Comparison of ENCODE assay signal across 15 mouse cellular contexts in genomic region chr16:95004599-95004998, GRCm38 (mm10). TPM values are rescaled to one million over a fixed set of nuclear protein-coding genes. Genes with fewer than 3 reads are reported as not detected.
DNase-seq lines count a peak whose midpoint lies in the region; ATAC-seq and TF ChIP-seq lines count a peak whose summit lies in the region.
"Had no signal": no experiment of that assay in that cellular context is flagged by ENCODE, and none has a peak within 500 bp of the region (broad histone marks: within the 10 kb centered on the region; RNA-seq: fewer than 3 reads in every experiment).

No protein-coding gene starts in this region.

- DNase-seq in intestine, embryonic 14.5 days (ENCODE audit: low spot score): peak; percentile 67
- peak; percentile 64 for DNase-seq in MEL (ENCODE audit: low read depth, low spot score)
- peak; percentile 45 for DNase-seq in embryo, embryonic 9.5 days (ENCODE audit: extremely low spot score)
- DNase-seq in midbrain, postnatal 0 days (ENCODE audit: low spot score): no peak
- no peak for DNase-seq in layer of hippocampus, adult 8-10 months (ENCODE audit: low spot score in 2 of 2)
- DNase-seq: liver, postnatal 0 days had no signal

- no peak for TF ChIP-seq EP300 in MEL (IDR thresholded peaks at IDR 0.05; ENCODE audit: low read depth in 1 of 2, low read length in 2 of 2)

- no peak for TF ChIP-seq POLR2A in MEL (IDR thresholded peaks at IDR 0.05; ENCODE audit: control insufficient read depth in 1 of 2, insufficient read depth in 1 of 2, low read depth in 1 of 2, low read length in 2 of 2, poor library complexity in 1 of 2)

- no peaks in the 10 kb centered on the region for H3K36me3 ChIP-seq in intestine, embryonic 14.5 days (ENCODE audit: control insufficient read depth, insufficient read depth, low read length)
- H3K36me3 ChIP-seq in intestine, postnatal 0 days (ENCODE audit: control insufficient read depth, insufficient read depth): no peaks in the 10 kb centered on the region
- H3K36me3 ChIP-seq in MEL (ENCODE audit: control insufficient read depth in 1 of 2, insufficient read depth in 2 of 2, low read length in 2 of 2): peaks cover 0 to 2% of the 10 kb centered on the region in 2 experiments; a peak in 2 of 4 replicates
- H3K36me3 ChIP-seq in midbrain, postnatal 0 days (ENCODE audit: insufficient read depth, low read length): no peaks in the 10 kb centered on the region
- no peaks in the 10 kb centered on the region for H3K36me3 ChIP-seq in forebrain, embryonic 15.5 days
- H3K36me3 ChIP-seq in heart, embryonic 12.5 days: no peaks in the 10 kb centered on the region
- H3K36me3 ChIP-seq: embryonic facial prominence, embryonic 12.5 days had no signal

- no peak overlapping the region for H3K27ac ChIP-seq in intestine, embryonic 14.5 days (ENCODE audit: low read depth)
- no peak overlapping the region for H3K27ac ChIP-seq in intestine, postnatal 0 days (ENCODE audit: low read depth, low read length)
- H3K27ac ChIP-seq in MEL (ENCODE audit: control insufficient read depth, low read depth, low read length): no peak overlapping the region
- peak overlapping the region; percentile 43; the same call in 1 of the 2 replicates for H3K27ac ChIP-seq in midbrain, postnatal 0 days (ENCODE audit: low read depth, low read length)
- no peak overlapping the region for H3K27ac ChIP-seq in forebrain, embryonic 15.5 days (replicated peaks)
- H3K27ac ChIP-seq in heart, embryonic 12.5 days (ENCODE audit: poor library complexity, severe bottlenecking): no peak overlapping the region
- H3K27ac ChIP-seq: embryonic facial prominence, embryonic 12.5 days; hindbrain, postnatal 0 days had no signal

- H3K9me3 ChIP-seq in intestine, embryonic 14.5 days (ENCODE audit: control insufficient read depth, low read length): no peaks in the 10 kb centered on the region
- H3K9me3 ChIP-seq in intestine, postnatal 0 days (ENCODE audit: control insufficient read depth): no peaks in the 10 kb centered on the region
- no peaks in the 10 kb centered on the region for H3K9me3 ChIP-seq in MEL (replicated peaks; ENCODE audit: insufficient read depth, low read length)
- H3K9me3 ChIP-seq in midbrain, postnatal 0 days (ENCODE audit: low read length): no peaks in the 10 kb centered on the region
- no peaks in the 10 kb centered on the region for H3K9me3 ChIP-seq in forebrain, embryonic 15.5 days
- no peaks in the 10 kb centered on the region for H3K9me3 ChIP-seq in heart, embryonic 12.5 days (replicated peaks)
- H3K9me3 ChIP-seq: embryonic facial prominence, embryonic 12.5 days had no signal

- no peak for ATAC-seq in intestine, embryonic 14.5 days (replicated peaks; ENCODE audit: low FRiP score, low TSS enrichment, low read depth)
- ATAC-seq in intestine, postnatal 0 days: no peak
- ATAC-seq in midbrain, postnatal 0 days (ENCODE audit: low FRiP score): no peak
- no peak for ATAC-seq in forebrain, embryonic 15.5 days (replicated peaks)
- no peak for ATAC-seq in heart, embryonic 12.5 days (ENCODE audit: insufficient number of reproducible peaks, low FRiP score)
- ATAC-seq: hindbrain, postnatal 0 days; liver, postnatal 0 days had no signal

- no peak overlapping the region for H3K9ac ChIP-seq in intestine, embryonic 14.5 days (ENCODE audit: low read length)
- no peak overlapping the region for H3K9ac ChIP-seq in intestine, postnatal 0 days (ENCODE audit: low read depth, low read length)
- no peak overlapping the region for H3K9ac ChIP-seq in MEL (ENCODE audit: control insufficient read depth, low read depth, low read length, poor library complexity, severe bottlenecking)
- no peak overlapping the region for H3K9ac ChIP-seq in midbrain, postnatal 0 days (replicated peaks; ENCODE audit: low read length, poor library complexity, severe bottlenecking)
- no peak overlapping the region for H3K9ac ChIP-seq in forebrain, embryonic 15.5 days (replicated peaks)
- no peak overlapping the region for H3K9ac ChIP-seq in heart, embryonic 12.5 days
- H3K9ac ChIP-seq: embryonic facial prominence, embryonic 12.5 days; liver, postnatal 0 days had no signal

- H3K4me3 ChIP-seq in intestine, embryonic 14.5 days (ENCODE audit: low read depth, low read length): no peak overlapping the region
- H3K4me3 ChIP-seq in intestine, postnatal 0 days (ENCODE audit: low read depth, low read length): no peak overlapping the region
- H3K4me3 ChIP-seq in MEL (ENCODE audit: control insufficient read depth in 1 of 2, insufficient read depth in 1 of 2, low read depth in 2 of 2, low read length in 2 of 2): no peak overlapping the region
- H3K4me3 ChIP-seq in midbrain, postnatal 0 days (ENCODE audit: low read depth, low read length): no peak overlapping the region
- H3K4me3 ChIP-seq in forebrain, embryonic 15.5 days: no peak overlapping the region
- H3K4me3 ChIP-seq in heart, embryonic 12.5 days: no peak overlapping the region
- H3K4me3 ChIP-seq: embryonic facial prominence, embryonic 12.5 days had no signal

- no peak overlapping the region for H3K4me2 ChIP-seq in intestine, embryonic 14.5 days (ENCODE audit: low read length)
- H3K4me2 ChIP-seq in intestine, postnatal 0 days (replicated peaks; ENCODE audit: low read depth): no peak overlapping the region
- no peak overlapping the region for H3K4me2 ChIP-seq in midbrain, postnatal 0 days (ENCODE audit: low read depth, low read length, poor library complexity, severe bottlenecking)
- no peak overlapping the region for H3K4me2 ChIP-seq in forebrain, embryonic 15.5 days (replicated peaks)
- no peak overlapping the region for H3K4me2 ChIP-seq in heart, embryonic 12.5 days
- H3K4me2 ChIP-seq: embryonic facial prominence, embryonic 12.5 days had no signal

- WGBS in intestine, embryonic 14.5 days: 28% methylated on average over 8 of the region's 8 CpGs
- WGBS in intestine, postnatal 0 days: 27% methylated on average over 8 of the region's 8 CpGs
- WGBS in midbrain, postnatal 0 days: 20% methylated on average over 8 of the region's 8 CpGs
- 35% methylated on average over 8 of the region's 8 CpGs for WGBS in forebrain, embryonic 15.5 days
- WGBS in heart, embryonic 12.5 days: 29% methylated on average over 8 of the region's 8 CpGs

- no peaks in the 10 kb centered on the region for H3K27me3 ChIP-seq in intestine, embryonic 14.5 days (replicated peaks; ENCODE audit: control insufficient read depth, insufficient read depth, low read length)
- H3K27me3 ChIP-seq in intestine, postnatal 0 days (replicated peaks; ENCODE audit: control insufficient read depth, insufficient read depth, low read length): no peaks in the 10 kb centered on the region
- peaks cover 0 to 4% of the 10 kb centered on the region in 2 experiments; a peak in 1 of 4 replicates for H3K27me3 ChIP-seq in MEL (ENCODE audit: control insufficient read depth in 1 of 2, insufficient read depth in 2 of 2, low read length in 2 of 2)
- no peaks in the 10 kb centered on the region for H3K27me3 ChIP-seq in midbrain, postnatal 0 days (ENCODE audit: insufficient read depth, low read length)
- no peaks in the 10 kb centered on the region for H3K27me3 ChIP-seq in forebrain, embryonic 15.5 days
- peaks cover 9% of the 10 kb centered on the region for H3K27me3 ChIP-seq in heart, embryonic 12.5 days (replicated peaks)
- H3K27me3 ChIP-seq: embryonic facial prominence, embryonic 12.5 days had no signal

- TF ChIP-seq CTCF in intestine, postnatal 0 days (IDR thresholded peaks at IDR 0.05; ENCODE audit: low read depth): no peak
- TF ChIP-seq CTCF in MEL (IDR thresholded peaks at IDR 0.05 in 2 of 3, conservative IDR thresholded peaks at IDR 0.05 in 1 of 3; ENCODE audit: control insufficient read depth in 1 of 3, insufficient read depth in 1 of 3, low read depth in 2 of 3, low read length in 3 of 3, poor library complexity in 1 of 3, severe bottlenecking in 1 of 3): no peak
- TF ChIP-seq CTCF in midbrain, postnatal 0 days (IDR thresholded peaks at IDR 0.05): no peak

- no peaks in the 10 kb centered on the region for H3K79me2 ChIP-seq in MEL (ENCODE audit: control insufficient read depth, insufficient read depth, low read length, poor library complexity)

- no peak for TF ChIP-seq RAD21 in MEL (IDR thresholded peaks at IDR 0.05; ENCODE audit: low read depth, low read length)

- H3K4me1 ChIP-seq in intestine, embryonic 14.5 days (replicated peaks; ENCODE audit: control insufficient read depth, insufficient read depth, low read length): no peaks in the 10 kb centered on the region
- no peaks in the 10 kb centered on the region for H3K4me1 ChIP-seq in intestine, postnatal 0 days (replicated peaks; ENCODE audit: control insufficient read depth, insufficient read depth, low read length)
- H3K4me1 ChIP-seq in MEL (ENCODE audit: control insufficient read depth in 1 of 2, insufficient read depth in 2 of 2, low read length in 2 of 2): peaks cover 0 to 2% of the 10 kb centered on the region in 2 experiments; a peak in 2 of 4 replicates
- peaks cover 3% of the 10 kb centered on the region; the same call in 1 of the 2 replicates for H3K4me1 ChIP-seq in midbrain, postnatal 0 days (ENCODE audit: insufficient read depth, low read length)
- H3K4me1 ChIP-seq in forebrain, embryonic 15.5 days: no peaks in the 10 kb centered on the region
- H3K4me1 ChIP-seq in heart, embryonic 12.5 days (replicated peaks): no peaks in the 10 kb centered on the region
- H3K4me1 ChIP-seq: embryonic facial prominence, embryonic 12.5 days had no signal

TF ChIP-seq in MEL, 35 proteins besides CTCF, POLR2A, EP300 and RAD21 (continues in another document):
- TF ChIP-seq MAX (IDR thresholded peaks at IDR 0.05; ENCODE audit: low read length): no peak
- TF ChIP-seq USF2 (IDR thresholded peaks at IDR 0.05; ENCODE audit: borderline replicate concordance in 1 of 2, insufficient read depth in 1 of 2, low read depth in 1 of 2, low read length in 2 of 2): no peak
- TF ChIP-seq ETS1 (IDR thresholded peaks at IDR 0.05; ENCODE audit: low read depth, low read length): no peak
- TF ChIP-seq ZNF384 (IDR thresholded peaks at IDR 0.05; ENCODE audit: low read depth, low read length): no peak
- TF ChIP-seq SIN3A (IDR thresholded peaks at IDR 0.05; ENCODE audit: low read length): no peak
- TF ChIP-seq E2F4 (IDR thresholded peaks at IDR 0.05; ENCODE audit: borderline replicate concordance, low read depth, low read length): no peak
- no peak for TF ChIP-seq MXI1 (IDR thresholded peaks at IDR 0.05; ENCODE audit: low read depth, low read length)

RNA-seq across cellular contexts. Expression of gene Kcnj6, which starts 7.1 kb away (rescaled TPM):
- 0.08 and 0.22 TPM in 2 replicates for polyA plus RNA-seq in intestine, embryonic 14.5 days (2014; fragmentation: Nextera tagmentation; extraction: Ambion mirVana)
- polyA plus RNA-seq in intestine, postnatal 0 days (2015; fragmentation: Nextera tagmentation; extraction: Ambion mirVana): not detected in 2 replicates
- not detected in 2 replicates for total RNA-seq in MEL (2012; rRNA removed)
- polyA plus RNA-seq in MEL (2012; ENCODE audit: insufficient read depth in 1 of 2, insufficient read length in 2 of 2, low read depth in 1 of 2, low replicate concordance in 2 of 2, missing spikeins in 1 of 2): not detected
- 12.9 and 14.7 TPM in 2 replicates for total RNA-seq in midbrain, postnatal 0 days (2014; rRNA removed)
- 2.2 and 3.2 TPM in 2 replicates for polyA plus RNA-seq in midbrain, postnatal 0 days (2015; fragmentation: Nextera tagmentation; extraction: Ambion mirVana)
- total RNA-seq in layer of hippocampus, adult 8-10 months (2022): 100 to 1,000 TPM in 3 of 4 experiments, 10 to 100 TPM in 1; 96.6 to 128 (median 116) TPM
- polyA plus RNA-seq in forebrain, embryonic 15.5 days (2015; fragmentation: Nextera tagmentation; extraction: Ambion mirVana): 1.7 and 2.1 TPM in 2 replicates
- 0.06 and 0.19 TPM in 2 replicates for polyA plus RNA-seq in heart, embryonic 12.5 days (2016; fragmentation: Nextera tagmentation; extraction: Ambion mirVana)
- total RNA-seq: CH12.LX; megakaryocyte-erythroid progenitor cell, adult 5-6 weeks had no signal
- polyA plus RNA-seq: liver, postnatal 0 days; spleen, adult 2 months; thymus, postnatal 0 days had no signal

Comparison
In these comparisons a context has a peak if more than half of its experiments do, and no peak if none do; other contexts are left out.
1. DNase-seq: peak in intestine, embryonic 14.5 days (single experiment), MEL (single experiment) and embryo, embryonic 9.5 days (single experiment); none in midbrain, postnatal 0 days (single experiment) and layer of hippocampus, adult 8-10 months (0 of 2).